Mouse (Mus musculus) myocyte (in vitro differentiated cells): ENCODE measurements around the gene Zfp637.

Experiments used
- E2F4 ChIP-seq: IDR thresholded peaks from one replicate; pipeline ENCODE4 v1.6.1; 2011; ENCODE audit warnings: mild to moderate bottlenecking, control low read depth, moderate library complexity; ENCODE audit not compliant: insufficient read depth
- MYOD1 ChIP-seq, 3 experiments: IDR thresholded peaks; one replicate each; pipeline ENCODE4 v1.6.1; 2011; ENCODE audit warnings: control low read depth in 2 of 3, low read depth in 2 of 3, mild to moderate bottlenecking in 2 of 3, moderate library complexity in 1 of 3; ENCODE audit not compliant: insufficient read length in 2 of 3, control insufficient read depth in 1 of 3
- USF1 ChIP-seq: IDR thresholded peaks from one replicate; pipeline ENCODE4 v1.6.1; 2011; ENCODE audit warnings: low read depth, mild to moderate bottlenecking, control low read depth, moderate library complexity

DNA sequence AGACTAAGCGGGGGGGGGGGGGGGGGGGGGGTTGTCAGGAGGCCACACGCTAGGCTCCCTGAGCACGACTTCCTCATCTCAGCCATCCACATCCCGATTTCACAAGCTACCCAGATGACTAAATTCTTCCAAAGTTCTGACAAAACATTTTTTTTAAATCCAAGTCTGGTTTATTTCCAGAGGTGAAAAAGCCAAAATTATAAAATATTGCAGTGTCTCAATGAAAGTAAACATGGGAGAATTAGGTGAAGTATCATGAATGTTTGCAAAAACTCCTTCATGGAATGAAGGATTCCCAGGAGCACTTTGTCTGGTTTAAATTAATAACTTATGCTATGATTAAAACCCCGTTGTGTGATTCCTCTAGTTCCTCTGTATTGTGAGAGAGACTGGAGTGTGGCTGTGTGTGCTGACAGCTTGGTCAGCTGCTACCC, 23.9 kb upstream of the Zfp637 start:
- TF ChIP-seq USF1 (no peak), MYOD1 (IDR thresholded peaks at IDR 0.05; ENCODE audit: control insufficient read depth in 1 of 3, insufficient read length in 2 of 3, low read depth in 2 of 3) (no peak), E2F4 (no peak)
